Mouse (Mus musculus): ENCODE data around the gene Zfyve1. TPM values are rescaled to one million over a fixed set of nuclear protein-coding genes. Genes with fewer than 3 reads are reported as not detected.

The Zfyve1 gene
- polyA plus RNA-seq, 1 experiment: 39.1 TPM

DNA sequence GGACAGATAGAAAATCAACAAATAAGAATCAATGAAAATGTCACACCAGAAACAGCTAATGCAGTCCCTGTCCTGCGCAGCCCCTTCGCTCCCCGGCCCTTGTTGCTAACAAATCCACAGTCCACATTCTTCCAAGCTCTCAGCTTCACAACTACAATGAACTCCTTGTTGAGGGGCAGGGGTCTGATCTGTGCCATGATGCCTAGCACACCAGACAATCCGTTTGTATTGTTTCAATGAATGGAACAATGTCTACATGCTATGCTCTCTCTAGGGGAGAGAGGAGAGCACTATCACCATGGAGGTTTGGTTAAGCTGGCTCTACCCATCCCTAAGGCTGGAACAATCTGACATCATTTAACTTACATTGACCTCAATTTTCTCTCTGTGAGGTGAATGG is 14.3 kb downstream of the Zfyve1 start:
- H3K4me3 ChIP-seq (replicated peaks; ENCODE audit: extremely low read depth, low read depth, low read length): no peak overlapping the region
- TF ChIP-seq POLR2A (IDR thresholded peaks at IDR 0.05; ENCODE audit: borderline replicate concordance, extremely low read depth, low read depth, low read length): no peak
- no peak for TF ChIP-seq CTCF (IDR thresholded peaks at IDR 0.05; ENCODE audit: insufficient read depth, low read length)
- WGBS: 88% methylated on average over 4 of the region's 4 CpGs
- H3K4me1 ChIP-seq (ENCODE audit: control insufficient read depth, insufficient read depth, low read length): peaks cover 8% of the 10 kb centered on the region
- no peak for DNase-seq

DNA sequence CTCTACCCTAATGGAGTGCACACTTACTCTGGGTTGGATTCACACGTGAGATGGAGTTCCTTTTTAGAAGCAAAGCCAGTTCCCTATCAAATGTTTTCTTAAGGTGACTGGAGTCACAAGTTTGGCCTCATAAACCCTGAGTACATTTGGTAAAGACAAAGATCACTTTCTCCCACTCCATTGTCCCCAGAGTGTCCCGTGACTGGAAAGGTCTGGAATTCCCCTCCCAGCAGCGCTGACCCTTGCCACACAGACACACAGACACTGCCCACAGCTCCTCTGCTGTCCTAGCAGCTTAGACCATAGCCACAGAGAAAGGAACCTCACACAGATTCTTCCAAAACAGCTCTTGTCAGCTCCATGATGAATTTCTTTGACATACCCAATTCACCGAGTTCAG is 14.9 kb downstream of the Zfyve1 start:
- Histone ChIP-seq H3K4me3 (replicated peaks; ENCODE audit: extremely low read depth, low read depth, low read length) (no peak overlapping the region), H3K4me1 (ENCODE audit: control insufficient read depth, insufficient read depth, low read length) (peaks cover 8% of the 10 kb centered on the region)
- DNase-seq: no peak
- TF ChIP-seq POLR2A (IDR thresholded peaks at IDR 0.05; ENCODE audit: borderline replicate concordance, extremely low read depth, low read depth, low read length) (no peak), CTCF (IDR thresholded peaks at IDR 0.05; ENCODE audit: insufficient read depth, low read length) (no peak)
- WGBS: 53% methylated on average over 4 of the region's 4 CpGs

GRCm38 (mm10) chr12:83580283-83580682 is 16.7 kb downstream of the Zfyve1 start:
- no peak overlapping the region for H3K4me3 ChIP-seq (replicated peaks; ENCODE audit: extremely low read depth, low read depth, low read length)
- peaks cover 8% of the 10 kb centered on the region for H3K4me1 ChIP-seq (ENCODE audit: control insufficient read depth, insufficient read depth, low read length)
- WGBS: 86% methylated on average over 3 of the region's 3 CpGs
- DNase-seq: no peak
- TF ChIP-seq CTCF (IDR thresholded peaks at IDR 0.05; ENCODE audit: insufficient read depth, low read length) (no peak), POLR2A (IDR thresholded peaks at IDR 0.05; ENCODE audit: borderline replicate concordance, extremely low read depth, low read depth, low read length) (no peak)

- WGBS: 36% methylated on average over 3 of the region's 3 CpGs
- H3K4me3 ChIP-seq (replicated peaks; ENCODE audit: extremely low read depth, low read depth, low read length): no peak overlapping the region
- DNase-seq: no peak
- TF ChIP-seq POLR2A (IDR thresholded peaks at IDR 0.05; ENCODE audit: borderline replicate concordance, extremely low read depth, low read depth, low read length): no peak
- no peak for TF ChIP-seq CTCF (IDR thresholded peaks at IDR 0.05; ENCODE audit: insufficient read depth, low read length)
- H3K4me1 ChIP-seq (ENCODE audit: control insufficient read depth, insufficient read depth, low read length): peaks cover 8% of the 10 kb centered on the region
These were observed 18.0 kb downstream of the Zfyve1 start for GRCm38 (mm10) chr12:83578896-83579569.

DNA sequence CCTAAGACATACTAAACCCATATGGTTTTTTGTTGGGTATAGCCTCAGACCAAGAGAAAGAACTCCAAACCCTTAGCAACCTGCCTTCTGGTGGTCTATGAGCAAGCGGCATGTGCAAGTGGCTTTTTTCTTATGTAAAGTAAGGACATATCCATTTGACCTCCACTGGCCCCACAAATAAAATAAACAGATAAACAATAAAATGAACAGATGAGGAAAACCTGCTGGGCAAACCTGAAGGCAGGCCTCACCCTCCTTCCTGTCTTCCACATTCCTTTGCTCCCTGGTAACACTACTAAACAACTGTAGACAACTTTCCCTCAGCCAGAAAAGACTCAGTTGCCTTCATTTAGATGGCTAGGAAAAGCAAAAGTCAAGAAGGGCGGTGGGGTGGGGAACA is 18.7 kb downstream of the Zfyve1 start:
- Histone ChIP-seq H3K4me1 (ENCODE audit: control insufficient read depth, insufficient read depth, low read length) (peaks cover 8% of the 10 kb centered on the region), H3K4me3 (replicated peaks; ENCODE audit: extremely low read depth, low read depth, low read length) (no peak overlapping the region)
- no peak for TF ChIP-seq CTCF (IDR thresholded peaks at IDR 0.05; ENCODE audit: insufficient read depth, low read length)
- TF ChIP-seq POLR2A (IDR thresholded peaks at IDR 0.05; ENCODE audit: borderline replicate concordance, extremely low read depth, low read depth, low read length): no peak
- WGBS: 88% methylated on average over 2 of the region's 2 CpGs
- no peak for DNase-seq

DNA sequence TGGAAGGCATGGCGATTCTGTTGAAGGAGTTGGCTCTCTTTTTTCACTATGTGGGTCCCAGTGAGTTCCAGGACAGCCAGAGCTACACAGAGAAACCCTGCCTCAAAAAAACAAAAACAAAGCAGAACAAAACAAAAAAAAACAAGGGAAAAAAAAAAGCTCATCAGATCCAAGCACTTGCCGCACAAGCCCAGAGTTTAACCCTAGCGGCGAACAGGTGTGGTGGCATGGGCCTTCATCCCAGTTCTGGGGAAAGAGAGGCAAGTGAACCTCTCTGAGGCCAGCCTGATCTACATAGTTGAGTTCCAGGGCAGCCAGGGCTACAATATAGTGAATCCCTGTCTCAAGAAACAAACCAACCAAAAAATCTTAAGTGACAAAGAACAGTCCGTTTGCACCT is 19.6 kb downstream of the Zfyve1 start:
- WGBS: 94% methylated on average over 5 of the region's 5 CpGs
- TF ChIP-seq POLR2A (IDR thresholded peaks at IDR 0.05; ENCODE audit: borderline replicate concordance, extremely low read depth, low read depth, low read length) (no peak), CTCF (IDR thresholded peaks at IDR 0.05; ENCODE audit: insufficient read depth, low read length) (no peak)
- DNase-seq: no peak
- no peak overlapping the region for H3K4me3 ChIP-seq (replicated peaks; ENCODE audit: extremely low read depth, low read depth, low read length)
- H3K4me1 ChIP-seq (ENCODE audit: control insufficient read depth, insufficient read depth, low read length): peaks cover 8% of the 10 kb centered on the region

DNA sequence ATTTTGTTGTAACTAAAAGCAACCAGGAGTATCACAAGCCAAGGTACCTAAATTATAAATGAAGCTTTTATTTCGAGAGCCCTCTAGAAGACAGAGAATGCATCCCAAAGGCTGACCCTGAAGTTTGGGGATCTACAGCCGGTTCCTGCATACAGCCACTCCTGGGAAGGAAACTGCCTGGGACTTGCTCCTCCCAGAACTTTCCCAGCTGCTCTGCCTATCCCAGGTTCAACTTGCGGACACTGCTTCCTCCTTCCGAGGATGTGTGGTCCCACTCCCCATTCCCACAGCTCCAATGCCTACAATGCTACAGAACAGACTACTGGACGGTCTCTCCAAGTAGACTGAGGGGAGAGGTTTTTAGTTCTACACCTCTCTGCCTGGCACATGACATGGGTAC is 24.3 kb downstream of the Zfyve1 start:
- WGBS: 72% methylated on average over 5 of the region's 5 CpGs

DNA sequence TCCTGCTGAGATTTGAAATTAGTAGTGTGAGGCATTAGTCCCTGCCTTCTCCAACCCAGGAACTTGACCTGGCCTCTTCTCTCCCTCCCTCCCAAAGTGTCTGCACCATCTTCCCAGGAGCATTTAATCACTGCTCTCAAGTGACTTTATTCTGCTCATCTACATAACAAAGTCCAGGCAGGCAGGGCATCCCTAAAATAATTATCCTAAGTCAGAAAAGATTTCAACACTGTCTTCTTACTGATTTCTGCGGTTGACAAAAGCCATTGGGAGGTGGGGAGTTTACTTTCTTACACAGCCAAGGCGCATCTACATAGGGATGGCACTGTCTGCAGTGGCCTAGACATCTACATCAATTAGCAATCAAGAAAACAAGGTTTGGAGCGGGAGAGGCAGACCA is 27.2 kb downstream of the Zfyve1 start:
- 89% methylated on average over 3 of the region's 3 CpGs for WGBS
- DNase-seq: no peak
- TF ChIP-seq CTCF (IDR thresholded peaks at IDR 0.05; ENCODE audit: insufficient read depth, low read length) (no peak), POLR2A (IDR thresholded peaks at IDR 0.05; ENCODE audit: borderline replicate concordance, extremely low read depth, low read depth, low read length) (no peak)
- H3K4me3 ChIP-seq (replicated peaks; ENCODE audit: extremely low read depth, low read depth, low read length): no peak overlapping the region
- no peaks in the 10 kb centered on the region for H3K4me1 ChIP-seq (ENCODE audit: control insufficient read depth, insufficient read depth, low read length)

More for the DNA sequence above, 24.3 kb downstream of the Zfyve1 start:
- no peak overlapping the region for H3K4me3 ChIP-seq (replicated peaks; ENCODE audit: extremely low read depth, low read depth, low read length)
- no peak for TF ChIP-seq POLR2A (IDR thresholded peaks at IDR 0.05; ENCODE audit: borderline replicate concordance, extremely low read depth, low read depth, low read length)
- no peak for TF ChIP-seq CTCF (IDR thresholded peaks at IDR 0.05; ENCODE audit: insufficient read depth, low read length)
- DNase-seq: no peak
- no peaks in the 10 kb centered on the region for H3K4me1 ChIP-seq (ENCODE audit: control insufficient read depth, insufficient read depth, low read length)

DNA sequence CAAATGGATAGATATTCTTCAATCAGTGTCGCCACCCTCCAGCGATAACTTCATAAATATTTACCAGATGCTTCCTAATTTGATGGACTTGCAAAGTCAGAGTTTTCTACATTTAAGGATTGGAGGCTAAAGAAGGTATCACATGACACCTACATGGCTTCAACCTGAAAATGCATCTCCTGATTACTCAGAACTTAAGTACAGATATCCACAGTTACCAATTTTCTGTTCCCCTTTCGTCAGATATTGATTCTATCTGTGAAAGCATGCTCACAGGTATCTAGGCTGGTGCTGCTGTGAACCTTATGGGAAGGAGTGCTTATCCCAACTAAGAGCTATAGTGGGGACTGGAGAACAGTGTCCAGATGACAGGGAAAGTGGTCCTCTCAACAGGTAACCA is 34.4 kb downstream of the Zfyve1 start:
- 81% methylated on average over 3 of the region's 3 CpGs for WGBS
- no peak overlapping the region for H3K4me3 ChIP-seq (replicated peaks; ENCODE audit: extremely low read depth, low read depth, low read length)
- H3K4me1 ChIP-seq (ENCODE audit: control insufficient read depth, insufficient read depth, low read length): no peaks in the 10 kb centered on the region
- TF ChIP-seq CTCF (IDR thresholded peaks at IDR 0.05; ENCODE audit: insufficient read depth, low read length): no peak
- no peak for TF ChIP-seq POLR2A (IDR thresholded peaks at IDR 0.05; ENCODE audit: borderline replicate concordance, extremely low read depth, low read depth, low read length)
- no peak for DNase-seq

DNA sequence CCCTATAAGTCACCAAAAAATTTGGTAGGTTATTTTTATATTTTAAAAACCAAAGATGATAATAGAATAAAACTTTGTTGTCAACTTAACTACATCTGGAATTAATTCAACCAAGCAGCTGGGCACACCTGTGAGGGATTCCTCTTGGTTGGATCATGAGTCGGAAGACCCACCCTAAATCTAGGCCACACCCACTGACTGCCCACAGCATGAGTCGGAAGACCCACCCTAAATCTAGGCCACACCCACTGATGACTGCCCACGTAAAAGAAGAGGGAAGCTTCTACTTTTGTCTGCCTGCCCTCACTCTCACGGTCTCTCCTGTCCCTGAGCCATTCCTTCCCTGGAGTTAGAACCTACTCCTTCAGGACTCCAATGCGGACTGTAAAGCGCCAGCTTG is 36.8 kb downstream of the Zfyve1 start:
- no peaks in the 10 kb centered on the region for H3K4me1 ChIP-seq (ENCODE audit: control insufficient read depth, insufficient read depth, low read length)
- WGBS: 72% methylated on average over 6 of the region's 6 CpGs
- H3K4me3 ChIP-seq (replicated peaks; ENCODE audit: extremely low read depth, low read depth, low read length): no peak overlapping the region
- TF ChIP-seq POLR2A (IDR thresholded peaks at IDR 0.05; ENCODE audit: borderline replicate concordance, extremely low read depth, low read depth, low read length) (no peak), CTCF (IDR thresholded peaks at IDR 0.05; ENCODE audit: insufficient read depth, low read length) (no peak)
- DNase-seq: no peak

All from lung, adult 2 months (tissue).